Mouse (Mus musculus) cortical plate, adult 2 months (tissue): Measurements from ENCODE around the gene Kif16b.

Experiments used
- CTCF ChIP-seq: fragments of 200-500 bp; IDR thresholded peaks from 2 replicates; pipeline ENCODE4 v1.5.1; 2011; ENCODE audit warnings: mild to moderate bottlenecking, control low read depth, low read length; ENCODE audit not compliant: insufficient read depth; ENCODE audit errors: extremely low read depth
- POLR2A ChIP-seq: fragments of 200-500 bp; IDR thresholded peaks from 2 replicates; pipeline ENCODE4 v1.6.1; 2011; ENCODE audit warnings: mild to moderate bottlenecking, low read length, control low read depth; ENCODE audit not compliant: insufficient read depth; ENCODE audit errors: extremely low read depth

DNA sequence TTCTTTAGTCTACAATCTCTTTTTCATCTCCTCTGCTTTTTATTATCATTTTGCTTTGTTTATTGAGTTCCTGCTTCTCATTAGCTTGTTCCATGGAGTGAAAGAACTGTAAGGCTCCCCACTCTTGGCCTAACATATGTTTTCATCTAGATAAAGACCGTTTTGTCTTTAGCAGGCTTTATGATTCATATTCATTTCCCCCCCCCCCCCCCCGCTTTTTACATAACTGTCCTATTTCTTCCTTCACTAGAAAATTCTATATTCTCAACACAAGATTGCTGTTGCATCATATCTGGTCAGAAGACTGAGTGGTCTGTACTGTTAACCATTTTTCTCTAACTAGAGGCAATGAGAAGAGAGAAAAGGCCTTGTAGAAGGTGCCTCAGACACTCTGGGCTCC lies 137.1 kb downstream of the Kif16b start:
- TF ChIP-seq CTCF: no peak
- no peak for TF ChIP-seq POLR2A
